Mouse (Mus musculus): ENCODE measurements around the gene Spns1.

The Spns1 gene

DNA sequence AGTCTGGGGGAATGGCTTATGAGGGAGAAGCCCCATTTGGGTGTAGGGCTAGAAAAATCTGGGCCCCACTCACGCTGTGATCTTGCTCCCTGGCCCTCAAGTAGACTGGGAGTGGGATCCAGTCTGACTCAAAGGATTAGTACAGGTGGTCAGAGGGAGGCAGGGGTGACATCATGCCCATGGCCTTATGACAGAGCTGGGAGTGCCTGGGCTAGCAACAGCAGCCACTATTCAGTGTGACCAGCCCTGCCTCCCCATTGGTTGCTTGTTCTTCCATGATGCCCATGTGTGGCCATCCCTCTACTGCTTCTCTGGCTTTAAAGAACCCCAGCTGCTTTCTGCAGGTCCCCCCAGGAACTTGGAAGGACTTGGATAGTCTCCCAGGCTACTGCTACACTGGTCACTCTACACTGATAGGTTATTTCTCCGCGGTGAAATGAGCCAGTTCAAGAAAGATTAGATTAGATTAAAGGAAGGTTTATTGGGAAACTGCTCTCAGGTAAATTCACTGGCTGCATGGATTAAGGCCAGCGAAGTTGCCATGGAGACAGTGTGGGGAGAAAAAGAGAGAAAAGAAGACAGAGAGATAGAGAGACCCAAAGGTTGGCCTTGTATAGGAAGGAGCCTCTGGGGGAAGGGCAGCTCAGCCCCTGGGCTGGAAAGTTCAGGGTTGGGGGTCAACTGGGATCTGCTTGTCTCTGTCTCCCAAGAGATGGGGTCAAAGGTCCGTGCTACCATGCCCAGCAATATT is 21.2 kb downstream of the Spns1 start:
- ChIA-PET POLR2A (interaction anchor here in 3 of 4 experiments (1.0 to 4.1 kb wide), 10 partner anchors 10 to 146 kb away, joined by 3 to 20 read pairs (median 6); partner anchors contain the start of gene Spns1 (in 3 of the 3)), CTCF (interaction anchor here in 2 of 4 experiments (1.0 to 1.7 kb wide), 2 partner anchors 21 to 32 kb away, joined by 3 to 4 read pairs; partner anchors contain the start of gene Spns1 (in 1 of the 2))

DNA sequence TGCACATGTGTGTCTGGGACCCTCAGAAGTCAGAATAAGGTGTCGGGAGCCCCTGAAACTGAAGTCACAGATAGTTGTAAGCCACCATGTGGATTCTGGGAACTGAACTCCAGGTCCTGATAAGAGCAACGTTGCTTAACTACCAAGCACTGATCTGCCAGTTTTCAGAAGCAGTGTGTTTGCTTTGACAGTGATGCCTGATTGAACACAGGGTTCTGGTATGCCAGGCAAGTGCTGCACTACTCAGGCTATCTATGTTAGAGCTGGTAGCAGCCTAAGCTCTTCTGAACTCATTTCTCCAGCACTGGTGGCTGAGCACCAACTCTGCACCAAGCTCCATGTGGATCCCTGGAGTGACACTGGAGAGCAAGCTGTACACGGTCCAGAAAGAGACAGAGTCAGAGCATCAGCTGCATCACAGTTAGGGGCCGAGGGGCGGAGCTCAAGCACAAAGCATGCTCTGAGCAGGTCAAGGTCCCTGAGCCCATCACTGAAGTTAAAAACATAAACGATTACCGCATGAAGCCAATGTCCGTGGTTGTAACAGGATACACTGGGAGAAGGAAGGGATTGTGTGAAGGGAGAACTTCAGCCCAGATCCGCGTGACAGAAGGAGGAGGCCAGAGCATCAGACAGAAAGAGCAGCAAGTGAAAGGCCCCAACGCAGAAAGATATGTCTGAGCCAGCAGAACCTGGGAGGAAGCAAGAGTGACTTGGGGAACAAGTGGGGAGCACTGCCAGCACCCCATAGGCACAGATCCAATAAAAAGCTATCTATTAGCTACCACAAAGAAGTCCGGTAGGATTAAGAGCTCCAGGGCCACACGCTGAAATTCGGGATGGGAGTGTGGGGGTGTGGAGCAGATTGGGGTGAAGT is 22.3 kb downstream of the Spns1 start:
- POLR2A ChIA-PET: interaction anchor here in 3 of 4 experiments (0.6 to 2.8 kb wide), 10 partner anchors 9 to 260 kb away, joined by 3 to 11 read pairs (median 4); partner anchors contain the start of gene Spns1 (in 3 of the 3)
- CTCF ChIA-PET: interaction anchor here in 2 of 4 experiments (0.6 to 1.7 kb wide), 2 partner anchors 10 to 31 kb away, joined by 4 to 5 read pairs; no protein-coding TSS in a partner anchor

DNA sequence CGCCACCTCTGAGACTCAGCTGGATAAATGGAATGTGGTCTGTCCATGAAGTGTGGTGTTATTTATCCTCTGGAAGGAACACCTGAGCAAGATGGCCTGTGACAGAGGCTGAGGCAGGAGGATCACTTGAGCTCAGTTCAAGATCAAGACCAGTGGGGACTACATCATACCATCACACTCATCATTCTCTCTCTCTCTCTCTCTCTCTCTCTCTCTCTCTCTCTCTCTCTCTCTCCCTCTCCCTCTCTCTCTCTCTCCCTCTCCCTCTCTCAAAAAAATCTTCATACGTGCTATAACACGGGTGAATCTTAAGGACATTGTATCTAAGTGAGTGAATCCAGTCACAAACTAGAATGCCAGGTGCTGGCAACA is 23.3 kb downstream of the Spns1 start:
- ChIA-PET CTCF (interaction anchor here in 2 of 4 experiments (0.6 to 0.8 kb wide), 2 partner anchors 9 to 16 kb away, joined by 3 to 5 read pairs; partner anchors contain the start of gene Lat (in 1 of the 2)), POLR2A (interaction anchor here in 3 of 4 experiments (0.7 to 2.8 kb wide), 6 partner anchors 8 to 294 kb away, joined by 3 to 8 read pairs (median 4); partner anchors contain the start of gene Lat (in 2 of the 3))

DNA sequence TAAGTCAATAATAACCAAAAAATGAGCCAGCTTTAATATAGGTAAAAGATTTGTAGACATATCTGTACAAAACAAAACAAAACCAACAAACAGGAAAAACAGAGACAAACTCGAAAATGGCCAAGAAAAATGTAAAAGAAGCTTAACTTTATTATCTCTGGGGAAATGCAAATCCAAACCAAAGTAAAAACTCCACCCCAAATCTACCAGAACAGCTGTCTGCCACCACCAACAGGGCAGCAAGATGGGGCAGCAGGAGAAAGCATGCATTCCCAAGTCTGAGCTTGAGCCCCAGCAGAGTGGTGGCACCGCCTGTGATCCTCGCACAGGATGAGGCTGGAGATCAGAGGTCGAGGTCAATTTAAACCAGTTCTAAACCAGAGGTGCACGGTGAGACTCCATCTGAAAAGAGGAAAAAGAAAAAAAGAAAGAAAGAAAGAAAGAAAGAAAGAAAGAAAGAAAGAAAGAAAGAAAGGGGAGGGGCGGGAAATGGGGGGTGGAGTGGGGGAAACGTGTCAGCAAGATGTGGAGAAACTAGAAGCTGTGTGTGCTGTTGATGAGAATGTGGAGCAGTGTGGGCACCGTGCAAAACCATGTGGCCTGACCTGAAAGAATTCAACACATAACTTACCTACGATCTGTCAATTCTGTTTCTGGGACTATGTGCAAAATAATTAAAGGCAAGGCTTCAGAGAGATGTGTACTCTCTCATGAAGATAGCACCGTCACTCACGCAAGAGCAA is 23.8 kb downstream of the Spns1 start:
- ChIA-PET POLR2A (interaction anchor here in 3 of 4 experiments (0.6 to 2.8 kb wide), 7 partner anchors 8 to 295 kb away, joined by 3 to 8 read pairs (median 4); partner anchors contain the start of gene Lat (in 2 of the 3)), CTCF (interaction anchor here in 1 of 4 experiments (0.8 kb wide), 1 partner anchor 16 kb away, joined by 3 read pairs; the partner anchor contains the start of gene Lat)

DNA sequence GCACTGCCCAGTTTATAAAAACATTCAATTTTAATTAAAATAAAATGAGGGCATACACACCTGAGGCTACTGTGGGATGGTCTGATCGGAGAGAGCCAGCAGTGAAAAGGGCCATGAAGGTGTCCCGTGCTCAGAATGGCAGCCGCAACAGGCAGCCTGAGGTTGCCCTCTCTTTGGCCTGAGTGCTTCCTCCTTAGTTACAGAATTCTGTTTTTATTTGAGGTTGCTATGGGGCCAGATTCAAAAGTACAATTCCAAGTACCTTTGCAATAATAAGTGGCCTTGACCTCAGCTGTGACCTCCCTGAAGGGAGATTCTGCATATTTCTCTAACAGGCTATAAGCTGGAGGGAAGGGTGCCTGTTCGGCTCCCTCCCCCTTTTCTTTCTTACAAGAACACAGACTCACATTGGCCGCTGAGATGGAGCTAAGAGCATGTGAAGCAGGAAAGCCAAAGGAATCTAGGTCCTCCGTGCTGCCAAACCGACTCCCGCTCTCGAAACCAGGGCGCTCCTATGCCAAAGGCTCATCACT is 25.8 kb downstream of the Spns1 start:
- POLR2A ChIA-PET: interaction anchor here (0.5 to 3.3 kb wide), 6 partner anchors 12 to 131 kb away, joined by 3 to 9 read pairs (median 5); partner anchors contain the start of gene Spns1 (in 1 of the 4)
- CTCF ChIA-PET: interaction anchor here in 2 of 4 experiments (0.6 to 1.0 kb wide), 2 partner anchors 48 to 76 kb away, joined by 3 read pairs; no protein-coding TSS in a partner anchor

DNA sequence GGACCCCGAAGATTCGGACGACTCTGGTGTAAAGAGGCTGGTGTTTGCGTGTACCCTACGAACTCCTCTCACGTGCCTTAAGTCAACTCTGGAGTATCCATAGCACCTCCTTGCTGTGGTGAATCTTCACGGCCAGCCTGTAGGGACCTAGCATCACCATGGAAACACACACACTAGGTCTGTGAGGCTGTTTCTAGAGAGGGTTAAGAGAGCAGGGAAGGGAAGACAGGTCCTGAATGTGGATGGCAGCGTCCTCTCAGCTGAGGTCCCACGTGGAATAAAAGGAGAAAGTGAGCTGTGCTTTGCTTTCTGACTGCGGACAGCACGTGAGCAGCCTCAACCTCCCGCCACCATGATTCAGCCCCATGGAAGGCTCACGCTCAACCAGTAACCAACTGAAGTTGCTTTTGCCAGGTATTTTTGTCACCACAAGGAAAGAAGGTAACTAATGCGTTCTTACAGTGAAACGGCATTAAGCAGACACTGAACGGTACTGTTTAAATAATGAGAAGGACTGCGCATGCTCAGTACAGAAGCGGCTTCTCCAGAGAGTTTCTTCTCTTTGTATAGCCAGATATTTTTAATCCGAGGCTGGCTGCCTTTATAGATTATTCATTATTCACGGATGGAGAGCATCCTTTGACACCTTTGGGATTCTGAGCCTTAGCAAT is 26.4 kb downstream of the Spns1 start:
- ChIA-PET CTCF (no interaction called here), POLR2A (interaction anchor here (0.5 to 3.3 kb wide), 6 partner anchors 10 to 132 kb away, joined by 3 to 9 read pairs (median 6); no protein-coding TSS in a partner anchor)

DNA sequence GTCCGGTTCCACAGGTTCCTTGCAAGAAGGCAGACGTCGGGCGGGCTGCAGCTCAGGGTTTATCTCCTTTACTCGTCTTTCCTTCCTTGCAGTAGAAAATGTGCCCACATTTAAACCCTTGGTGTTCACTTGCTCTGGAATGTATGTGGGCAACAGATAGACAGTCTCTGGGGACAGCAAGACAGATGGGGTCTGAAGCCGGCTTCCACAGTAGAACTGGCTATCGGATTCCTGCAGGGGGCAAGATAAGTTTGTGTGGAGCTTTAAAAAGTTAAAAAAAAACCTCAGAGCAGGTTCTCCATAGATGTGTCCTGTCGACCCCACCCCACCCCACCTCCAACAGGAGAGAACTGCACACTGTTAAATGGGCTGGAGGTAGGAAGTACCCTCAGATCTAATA is 29.0 kb downstream of the Spns1 start:
- POLR2A ChIA-PET: interaction anchor here (0.5 to 2.7 kb wide), 12 partner anchors 9 to 145 kb away, joined by 3 to 11 read pairs (median 3); partner anchors contain the start of gene Spns1 (in 1 of the 4)
- CTCF ChIA-PET: interaction anchor here in 3 of 4 experiments (0.5 to 1.6 kb wide), 5 partner anchors 8 to 29 kb away, joined by 3 to 7 read pairs (median 4); partner anchors contain the start of gene Spns1 (in 1 of the 3)

DNA sequence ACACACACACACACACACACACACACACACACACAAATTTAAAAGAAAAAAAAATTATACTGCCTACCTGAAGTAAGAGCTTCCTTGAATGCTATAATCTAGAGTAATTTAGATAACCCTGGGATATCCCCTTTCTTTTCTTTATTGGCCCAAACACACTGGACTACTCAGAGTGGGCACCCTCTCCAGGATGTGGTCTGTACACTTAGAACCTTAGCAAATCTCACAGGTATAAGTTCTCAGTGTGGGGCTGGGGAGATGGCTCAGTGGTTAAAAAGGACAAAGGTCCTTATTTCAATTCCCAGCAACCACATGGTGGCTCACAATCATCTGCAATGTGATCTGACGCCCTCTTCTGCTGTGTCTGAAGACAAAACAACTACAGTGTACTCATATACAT is 30.2 kb downstream of the Spns1 start:
- ChIA-PET POLR2A (interaction anchor here in 2 of 4 experiments (1.3 to 4.6 kb wide), 4 partner anchors 8 to 145 kb away, joined by 3 to 22 read pairs (median 10); partner anchors contain the start of gene Spns1 (in 1 of the 2)), CTCF (interaction anchor here in 2 of 4 experiments (0.6 to 1.0 kb wide), 3 partner anchors 29 to 764 kb away, joined by 3 to 4 read pairs (median 3); partner anchors contain the start of gene Spns1 (in 1 of the 2))

DNA sequence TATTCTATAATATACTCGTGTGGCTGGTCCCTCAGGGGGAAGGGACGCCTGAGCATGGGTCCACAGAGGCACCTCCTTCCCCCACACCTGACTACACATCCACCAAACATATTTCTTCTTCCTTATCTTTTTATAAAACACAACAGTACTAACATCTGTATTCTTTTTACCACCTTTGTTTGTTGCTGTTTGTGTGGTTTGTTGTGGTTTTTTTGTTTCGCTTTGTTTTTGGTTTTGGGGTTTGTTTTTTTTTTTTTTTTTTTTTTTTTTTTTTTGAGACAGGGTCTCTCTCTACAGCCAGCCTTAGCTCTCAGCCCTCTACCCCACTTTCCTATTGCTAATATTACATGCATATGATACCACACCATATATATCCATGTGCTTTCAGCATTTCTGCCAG is 31.3 kb downstream of the Spns1 start:
- ChIA-PET CTCF (interaction anchor here (0.6 to 1.2 kb wide), 7 partner anchors 11 to 1161 kb away, joined by 3 to 4 read pairs (median 3); no protein-coding TSS in a partner anchor), POLR2A (interaction anchor here in 3 of 4 experiments (0.7 to 4.6 kb wide), 13 partner anchors 9 to 146 kb away, joined by 3 to 22 read pairs (median 4); partner anchors contain the start of genes Spns1 (in 2 of the 3), Lat (in 1 of the 3) and Nfatc2ip (in 1 of the 3))

DNA sequence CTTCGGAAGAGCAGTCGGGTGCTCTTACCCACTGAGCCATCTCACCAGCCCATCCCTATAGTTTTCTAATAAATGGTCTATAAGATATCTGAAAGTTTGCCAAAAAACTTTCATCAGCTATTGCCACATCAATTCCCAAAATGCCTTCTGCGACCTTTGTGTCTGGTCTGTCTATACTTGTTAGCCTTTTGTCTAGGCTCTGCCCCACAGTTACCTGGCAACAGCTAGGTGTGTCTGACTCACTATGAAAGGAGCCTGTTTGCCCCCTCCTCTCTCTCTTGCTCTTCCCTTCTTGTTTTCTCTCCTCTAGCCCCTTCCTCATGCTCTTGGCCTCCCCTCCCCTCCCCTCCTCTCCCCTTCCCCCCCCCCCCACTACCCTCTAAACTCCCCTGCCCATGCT is 31.7 kb downstream of the Spns1 start:
- ChIA-PET POLR2A (interaction anchor here in 3 of 4 experiments (0.7 to 4.6 kb wide), 15 partner anchors 9 to 78 kb away, joined by 3 to 22 read pairs (median 5); partner anchors contain the start of genes Spns1 (in 2 of the 3), Lat (in 1 of the 3) and Nfatc2ip (in 1 of the 3)), CTCF (interaction anchor here in 3 of 4 experiments (0.6 to 1.2 kb wide), 7 partner anchors 9 to 1162 kb away, joined by 3 to 5 read pairs (median 3); no protein-coding TSS in a partner anchor)

DNA sequence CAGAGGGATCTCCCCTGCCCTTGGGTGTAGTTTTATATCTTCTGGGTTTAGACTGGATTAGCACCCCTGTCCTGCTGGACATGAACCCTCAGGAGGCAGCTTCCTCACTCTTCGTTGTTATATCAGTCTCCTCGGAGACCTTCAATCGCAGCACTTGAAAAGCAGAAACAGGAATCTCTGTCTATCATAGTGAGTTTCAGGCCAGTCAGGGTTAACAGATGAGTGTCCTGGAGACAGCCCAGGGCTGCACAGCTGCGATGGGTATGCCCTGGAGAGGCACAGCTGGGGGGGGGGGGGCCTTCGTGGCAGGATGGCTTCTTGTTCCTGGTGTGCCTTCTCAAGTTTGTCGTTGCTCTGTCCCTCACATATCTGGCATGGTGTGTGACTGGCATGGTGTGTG is 36.4 kb downstream of the Spns1 start:
- CTCF ChIA-PET: interaction anchor here in 2 of 4 experiments (0.6 to 3.1 kb wide), 4 partner anchors 17 to 121 kb away, joined by 3 to 9 read pairs (median 3); partner anchors contain the start of gene Spns1 (in 1 of the 2)
- POLR2A ChIA-PET: interaction anchor here in 1 of 4 experiments (0.8 to 2.3 kb wide), 4 partner anchors 10 to 33 kb away, joined by 4 to 15 read pairs (median 4); no protein-coding TSS in a partner anchor

DNA sequence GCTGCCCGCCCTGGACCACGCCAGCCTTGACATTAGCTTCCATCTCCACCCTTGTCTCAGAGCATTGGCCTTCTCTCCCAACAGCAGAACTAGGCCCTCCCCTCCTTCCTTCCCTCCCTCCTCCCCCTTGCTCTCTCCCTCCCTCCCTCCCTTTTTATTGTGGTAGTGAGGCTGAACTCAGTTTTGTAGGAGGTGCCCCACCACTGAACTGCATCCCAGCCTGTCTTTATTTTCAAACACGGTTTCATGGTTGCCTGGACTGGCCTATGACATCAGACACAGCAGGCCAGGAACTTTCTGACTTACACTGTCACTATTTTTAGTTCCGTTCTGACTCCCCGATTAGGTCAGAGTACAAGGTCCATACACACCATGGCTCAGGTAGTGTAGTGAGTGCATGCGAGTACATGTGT is 37.0 kb downstream of the Spns1 start:
- ChIA-PET CTCF (interaction anchor here in 3 of 4 experiments (0.6 to 3.1 kb wide), 6 partner anchors 8 to 588 kb away, joined by 3 to 9 read pairs (median 4); partner anchors contain the start of gene Spns1 (in 1 of the 3)), POLR2A (interaction anchor here (0.6 to 2.3 kb wide), 20 partner anchors 8 to 521 kb away, joined by 3 to 15 read pairs (median 4); partner anchors contain the start of gene Spns1 (in 2 of the 4))

DNA sequence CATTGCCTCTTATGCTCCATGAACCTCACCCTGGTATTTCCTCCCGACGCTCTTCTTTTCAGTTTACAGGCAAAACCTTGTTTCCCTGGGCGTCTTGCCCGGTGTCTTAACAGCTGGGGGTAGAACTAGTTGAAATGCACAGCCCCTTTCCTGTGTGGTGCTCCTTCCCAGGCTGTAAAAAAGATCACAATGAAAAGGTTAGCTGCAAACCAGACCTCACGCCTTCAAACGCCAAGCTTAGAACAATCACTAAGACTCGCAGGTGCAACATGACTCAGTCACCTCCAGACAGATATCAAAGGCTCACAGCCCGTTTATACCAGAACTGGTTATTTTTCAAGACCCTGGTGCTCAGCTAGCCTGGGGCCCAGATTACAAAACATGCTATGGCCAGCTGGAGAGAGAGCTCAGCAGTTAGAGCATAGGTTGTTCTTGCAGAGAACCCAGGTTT is 37.7 kb downstream of the Spns1 start:
- ChIA-PET POLR2A (interaction anchor here (0.6 to 2.3 kb wide), 30 partner anchors 9 to 1593 kb away, joined by 3 to 19 read pairs (median 4); partner anchors contain the start of genes Spns1 (in 3 of the 4), Eif3c (in 1 of the 4) and Sh2b1 (in 1 of the 4)), CTCF (interaction anchor here in 3 of 4 experiments (0.6 to 3.1 kb wide), 9 partner anchors 9 to 611 kb away, joined by 3 to 9 read pairs (median 4); partner anchors contain the start of gene Spns1 (in 2 of the 3))

DNA sequence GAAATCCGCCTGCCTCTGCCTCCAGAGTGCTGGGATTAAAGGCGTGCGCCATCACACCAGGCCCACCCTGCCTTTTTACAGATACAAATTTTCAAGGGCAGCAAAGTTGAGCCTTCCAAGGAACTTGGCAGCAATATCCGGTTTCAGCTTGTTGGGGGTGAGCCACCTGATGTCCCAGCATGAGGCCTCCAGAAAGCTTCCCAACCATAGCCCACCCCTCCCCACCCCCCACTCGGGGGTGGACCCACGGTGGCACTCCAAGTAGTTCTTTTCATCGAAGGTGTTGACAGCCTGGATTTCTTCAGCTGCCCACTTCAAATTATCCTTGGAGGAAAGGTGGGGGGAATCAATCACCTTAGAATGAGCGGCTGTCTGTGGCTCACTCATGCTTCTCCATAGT is 38.3 kb downstream of the Spns1 start:
- CTCF ChIA-PET: interaction anchor here in 3 of 4 experiments (0.6 to 3.1 kb wide), 9 partner anchors 9 to 612 kb away, joined by 3 to 9 read pairs (median 4); partner anchors contain the start of gene Spns1 (in 2 of the 3)
- POLR2A ChIA-PET: interaction anchor here (0.7 to 2.3 kb wide), 26 partner anchors 9 to 1594 kb away, joined by 3 to 19 read pairs (median 4); partner anchors contain the start of genes Spns1 (in 2 of the 4), Eif3c (in 1 of the 4) and Sh2b1 (in 1 of the 4)

DNA sequence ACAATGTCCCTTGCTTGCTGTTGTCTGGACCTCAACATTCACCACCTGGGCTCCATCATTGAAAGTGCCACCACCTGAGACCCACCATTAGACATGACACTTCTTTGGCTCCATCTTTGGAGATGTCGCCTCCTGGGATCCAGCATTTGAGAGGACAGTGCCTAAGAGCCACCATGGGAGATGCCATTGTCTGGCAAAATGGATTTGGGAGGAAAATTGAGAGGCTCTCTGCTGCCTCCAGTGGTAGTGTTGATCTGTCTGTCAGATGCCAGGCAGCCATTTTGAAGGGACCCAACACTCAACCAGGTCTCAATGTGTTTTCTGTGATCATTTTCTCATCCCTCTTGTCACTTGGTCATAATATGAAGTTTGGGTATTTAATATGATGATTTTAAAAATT is 41.7 kb downstream of the Spns1 start:
- CTCF ChIA-PET: no interaction called here
- POLR2A ChIA-PET: interaction anchor here in 2 of 4 experiments (0.5 to 0.9 kb wide), 2 partner anchors 9 to 122 kb away, joined by 3 to 4 read pairs; no protein-coding TSS in a partner anchor
